Mouse (Mus musculus) frontal cortex, adult (tissue): ENCODE results near the gene Saxo2.

Experiments used
- ATAC-seq: cut with Nextera tagmentation; 2 replicates; pipeline ENCODE4 v1.9.2; 2017; ENCODE audit warnings: mild to moderate bottlenecking, moderate library complexity, mixed read lengths; ENCODE audit not compliant: low TSS enrichment

Saxo2 gene

GRCm38 (mm10) chr7:82648353-82649080 lies at the start of gene Saxo2, which contains the start of gene Efl1:
Gene Saxo2, minus strand, starts transcription at chr7:82648528.
Gene Efl1, plus strand, starts transcription at chr7:82648614.
- ATAC-seq, result peak; percentile 99

GRCm38 (mm10) chr7:82697668-82698067 lies 49.3 kb upstream of the Saxo2 start:
- no peak for ATAC-seq

- ATAC-seq, result no peak
Measured at GRCm38 (mm10) chr7:82691021-82691738, 42.9 kb upstream of the Saxo2 start.

GRCm38 (mm10) chr7:82688736-82689135 lies 40.4 kb upstream of the Saxo2 start:
- peak; percentile 86 for ATAC-seq

- ATAC-seq, result no peak
Measured at GRCm38 (mm10) chr7:82679901-82680300, 31.6 kb upstream of the Saxo2 start.

- ATAC-seq, result peak; percentile 73; the same call in 1 of the 2 replicates
Measured at GRCm38 (mm10) chr7:82676834-82677233, 28.5 kb upstream of the Saxo2 start.

- ATAC-seq, result no peak
Measured at GRCm38 (mm10) chr7:82676001-82676400, 27.7 kb upstream of the Saxo2 start.

- ATAC-seq, result no peak; the same call in 1 of the 2 replicates
Measured at GRCm38 (mm10) chr7:82664604-82665003, 16.3 kb upstream of the Saxo2 start.

- peak; percentile 52; the same call in 1 of the 2 replicates for ATAC-seq
Measured at GRCm38 (mm10) chr7:82649081-82649445, 735 bp upstream of the Saxo2 start.

GRCm38 (mm10) chr7:82647909-82648308 lies 419 bp downstream of the Saxo2 start:
- no peak for ATAC-seq

- no peak for ATAC-seq
Measured at GRCm38 (mm10) chr7:82647183-82647582, 1.1 kb downstream of the Saxo2 start.

GRCm38 (mm10) chr7:82625342-82625741 lies 23.0 kb downstream of the Saxo2 start:
- ATAC-seq, result no peak

- no peak for ATAC-seq
Measured at GRCm38 (mm10) chr7:82609629-82610028, 38.7 kb downstream of the Saxo2 start.

GRCm38 (mm10) chr7:82605425-82605824 lies 42.9 kb downstream of the Saxo2 start:
- no peak for ATAC-seq

- no peak for ATAC-seq
Measured at GRCm38 (mm10) chr7:82602008-82602407, 46.3 kb downstream of the Saxo2 start.

- ATAC-seq, result no peak
Measured at GRCm38 (mm10) chr7:82590931-82591330, 57.4 kb downstream of the Saxo2 start.
